Mouse (Mus musculus): ENCODE results near the gene Atg14. TPM values are rescaled to one million over a fixed set of nuclear protein-coding genes. Genes with fewer than 3 reads are reported as not detected.

The Atg14 gene
- polyA plus RNA-seq, 1 experiment from 2014 or later: 16.9 TPM

GRCm38 (mm10) chr14:47555225-47555624, 15.2 kb downstream of the Atg14 start:
- H3K9ac ChIP-seq (ENCODE audit: low read depth, low read length): no peak overlapping the region
- peaks cover 24% of the 10 kb centered on the region for H3K36me3 ChIP-seq (ENCODE audit: control insufficient read depth, insufficient read depth, low read length)
- no peak overlapping the region for H3K4me2 ChIP-seq (replicated peaks; ENCODE audit: low read depth, low read length)
- no peaks in the 10 kb centered on the region for H3K9me3 ChIP-seq (ENCODE audit: control insufficient read depth, low read length)
- H3K27me3 ChIP-seq (ENCODE audit: control insufficient read depth, insufficient read depth, low read length): no peaks in the 10 kb centered on the region
- WGBS: 96% methylated on average over 5 of the region's 5 CpGs
- no peak overlapping the region for H3K4me3 ChIP-seq (ENCODE audit: low read length)
- ATAC-seq (ENCODE audit: low FRiP score, low TSS enrichment): no peak
- H3K27ac ChIP-seq (ENCODE audit: low read depth, low read length): no peak overlapping the region
- no peaks in the 10 kb centered on the region for H3K4me1 ChIP-seq (ENCODE audit: control insufficient read depth, insufficient read depth, low read length)

- Histone ChIP-seq H3K4me3 (ENCODE audit: low read length) (no peak overlapping the region), H3K9ac (ENCODE audit: low read depth, low read length) (no peak overlapping the region), H3K4me2 (replicated peaks; ENCODE audit: low read depth, low read length) (no peak overlapping the region), H3K27ac (ENCODE audit: low read depth, low read length) (no peak overlapping the region), H3K4me1 (ENCODE audit: control insufficient read depth, insufficient read depth, low read length) (no peaks in the 10 kb centered on the region), H3K36me3 (ENCODE audit: control insufficient read depth, insufficient read depth, low read length) (peaks cover 32% of the 10 kb centered on the region), H3K9me3 (ENCODE audit: control insufficient read depth, low read length) (no peaks in the 10 kb centered on the region), H3K27me3 (ENCODE audit: control insufficient read depth, insufficient read depth, low read length) (no peaks in the 10 kb centered on the region)
- ATAC-seq (ENCODE audit: low FRiP score, low TSS enrichment): no peak
- WGBS: 90% methylated on average over 3 of the region's 4 CpGs
These were observed 16.2 kb downstream of the Atg14 start for GRCm38 (mm10) chr14:47554236-47554635.

GRCm38 (mm10) chr14:47553380-47553779, 17.1 kb downstream of the Atg14 start:
- Histone ChIP-seq H3K4me1 (ENCODE audit: control insufficient read depth, insufficient read depth, low read length) (no peaks in the 10 kb centered on the region), H3K9me3 (ENCODE audit: control insufficient read depth, low read length) (no peaks in the 10 kb centered on the region), H3K36me3 (ENCODE audit: control insufficient read depth, insufficient read depth, low read length) (peaks cover 41% of the 10 kb centered on the region), H3K4me2 (replicated peaks; ENCODE audit: low read depth, low read length) (no peak overlapping the region), H3K9ac (ENCODE audit: low read depth, low read length) (no peak overlapping the region), H3K4me3 (ENCODE audit: low read length) (no peak overlapping the region), H3K27me3 (ENCODE audit: control insufficient read depth, insufficient read depth, low read length) (no peaks in the 10 kb centered on the region), H3K27ac (ENCODE audit: low read depth, low read length) (no peak overlapping the region)
- no peak for ATAC-seq (ENCODE audit: low FRiP score, low TSS enrichment)
- 95% methylated on average over 2 of the region's 2 CpGs for WGBS

GRCm38 (mm10) chr14:47551668-47552067, 18.8 kb downstream of the Atg14 start:
- Histone ChIP-seq H3K4me1 (ENCODE audit: control insufficient read depth, insufficient read depth, low read length) (no peaks in the 10 kb centered on the region), H3K4me3 (ENCODE audit: low read length) (no peak overlapping the region), H3K9ac (ENCODE audit: low read depth, low read length) (no peak overlapping the region), H3K36me3 (ENCODE audit: control insufficient read depth, insufficient read depth, low read length) (peaks cover 58% of the 10 kb centered on the region), H3K4me2 (replicated peaks; ENCODE audit: low read depth, low read length) (no peak overlapping the region), H3K27me3 (ENCODE audit: control insufficient read depth, insufficient read depth, low read length) (no peaks in the 10 kb centered on the region), H3K9me3 (ENCODE audit: control insufficient read depth, low read length) (no peaks in the 10 kb centered on the region), H3K27ac (ENCODE audit: low read depth, low read length) (no peak overlapping the region)
- ATAC-seq (ENCODE audit: low FRiP score, low TSS enrichment): no peak
- 94% methylated on average over 6 of the region's 6 CpGs for WGBS

- Histone ChIP-seq H3K27ac (ENCODE audit: low read depth, low read length) (no peak overlapping the region), H3K4me2 (replicated peaks; ENCODE audit: low read depth, low read length) (no peak overlapping the region), H3K4me3 (ENCODE audit: low read length) (no peak overlapping the region), H3K9ac (ENCODE audit: low read depth, low read length) (no peak overlapping the region), H3K4me1 (ENCODE audit: control insufficient read depth, insufficient read depth, low read length) (no peaks in the 10 kb centered on the region), H3K36me3 (ENCODE audit: control insufficient read depth, insufficient read depth, low read length) (peaks cover 75% of the 10 kb centered on the region), H3K9me3 (ENCODE audit: control insufficient read depth, low read length) (no peaks in the 10 kb centered on the region), H3K27me3 (ENCODE audit: control insufficient read depth, insufficient read depth, low read length) (no peaks in the 10 kb centered on the region)
- no peak for ATAC-seq (ENCODE audit: low FRiP score, low TSS enrichment)
- WGBS: 94% methylated on average over 4 of the region's 4 CpGs
These were observed 25.6 kb downstream of the Atg14 start for GRCm38 (mm10) chr14:47544877-47545276.

- no peak overlapping the region for H3K27ac ChIP-seq (ENCODE audit: low read depth, low read length)
- H3K4me3 ChIP-seq (ENCODE audit: low read length): no peak overlapping the region
- no peaks in the 10 kb centered on the region for H3K4me1 ChIP-seq (ENCODE audit: control insufficient read depth, insufficient read depth, low read length)
- ATAC-seq (ENCODE audit: low FRiP score, low TSS enrichment): no peak
- H3K9ac ChIP-seq (ENCODE audit: low read depth, low read length): no peak overlapping the region
- H3K36me3 ChIP-seq (ENCODE audit: control insufficient read depth, insufficient read depth, low read length): peaks cover 69% of the 10 kb centered on the region
- no peak overlapping the region for H3K4me2 ChIP-seq (replicated peaks; ENCODE audit: low read depth, low read length)
- no peaks in the 10 kb centered on the region for H3K27me3 ChIP-seq (ENCODE audit: control insufficient read depth, insufficient read depth, low read length)
- H3K9me3 ChIP-seq (ENCODE audit: control insufficient read depth, low read length): no peaks in the 10 kb centered on the region
- whole genome bisulfite sequencing: 88% methylated on average over 5 of the region's 5 CpGs
These were observed 26.2 kb downstream of the Atg14 start for GRCm38 (mm10) chr14:47544286-47544685.

GRCm38 (mm10) chr14:47542283-47542682, 28.2 kb downstream of the Atg14 start:
- H3K36me3 ChIP-seq (ENCODE audit: control insufficient read depth, insufficient read depth, low read length): peaks cover 49% of the 10 kb centered on the region
- H3K9ac ChIP-seq (ENCODE audit: low read depth, low read length): no peak overlapping the region
- H3K4me3 ChIP-seq (ENCODE audit: low read length): no peak overlapping the region
- no peaks in the 10 kb centered on the region for H3K4me1 ChIP-seq (ENCODE audit: control insufficient read depth, insufficient read depth, low read length)
- no peak overlapping the region for H3K27ac ChIP-seq (ENCODE audit: low read depth, low read length)
- ATAC-seq (ENCODE audit: low FRiP score, low TSS enrichment): no peak
- WGBS: 93% methylated on average over 3 of the region's 3 CpGs
- H3K27me3 ChIP-seq (ENCODE audit: control insufficient read depth, insufficient read depth, low read length): no peaks in the 10 kb centered on the region
- H3K4me2 ChIP-seq (replicated peaks; ENCODE audit: low read depth, low read length): no peak overlapping the region
- no peaks in the 10 kb centered on the region for H3K9me3 ChIP-seq (ENCODE audit: control insufficient read depth, low read length)

- H3K4me2 ChIP-seq (replicated peaks; ENCODE audit: low read depth, low read length): no peak overlapping the region
These were observed 29.0 kb downstream of the Atg14 start for GRCm38 (mm10) chr14:47541325-47541948.

GRCm38 (mm10) chr14:47535096-47535495, 35.4 kb downstream of the Atg14 start:
- no peak for ATAC-seq (ENCODE audit: low FRiP score, low TSS enrichment)
- 79% methylated on average over 1 of the region's 1 CpGs for WGBS
- Histone ChIP-seq H3K27me3 (ENCODE audit: control insufficient read depth, insufficient read depth, low read length) (no peaks in the 10 kb centered on the region), H3K9me3 (ENCODE audit: control insufficient read depth, low read length) (no peaks in the 10 kb centered on the region), H3K4me1 (ENCODE audit: control insufficient read depth, insufficient read depth, low read length) (peaks cover 9% of the 10 kb centered on the region; the same call in 1 of the 2 replicates), H3K4me2 (replicated peaks; ENCODE audit: low read depth, low read length) (no peak overlapping the region), H3K4me3 (ENCODE audit: low read length) (no peak overlapping the region), H3K9ac (ENCODE audit: low read depth, low read length) (no peak overlapping the region), H3K36me3 (ENCODE audit: control insufficient read depth, insufficient read depth, low read length) (peaks cover 2% of the 10 kb centered on the region; the same call in 1 of the 2 replicates), H3K27ac (ENCODE audit: low read depth, low read length) (no peak overlapping the region)

More at GRCm38 (mm10) chr14:47541325-47541948, 29.0 kb downstream of the Atg14 start:
- no peak for ATAC-seq (ENCODE audit: low FRiP score, low TSS enrichment)
- 90% methylated on average over 10 of the region's 10 CpGs for WGBS
- Histone ChIP-seq H3K27ac (ENCODE audit: low read depth, low read length) (no peak overlapping the region), H3K4me3 (ENCODE audit: low read length) (no peak overlapping the region), H3K36me3 (ENCODE audit: control insufficient read depth, insufficient read depth, low read length) (peaks cover 41% of the 10 kb centered on the region), H3K9me3 (ENCODE audit: control insufficient read depth, low read length) (no peaks in the 10 kb centered on the region), H3K4me1 (ENCODE audit: control insufficient read depth, insufficient read depth, low read length) (no peaks in the 10 kb centered on the region), H3K9ac (ENCODE audit: low read depth, low read length) (no peak overlapping the region), H3K27me3 (ENCODE audit: control insufficient read depth, insufficient read depth, low read length) (no peaks in the 10 kb centered on the region)
